Mouse (Mus musculus) inflammation-experienced regulatory T-cells, adult 6 months (primary cell): ENCODE data around the gene Gpr162. TPM values are rescaled to one million over a fixed set of nuclear protein-coding genes. Genes with fewer than 3 reads are reported as not detected.
"Not testable (repeated sequence)": the region's sequence is repeated elsewhere in the genome, so short reads cannot be mapped to it uniquely, and the experiment has no call there.

Source experiments
- ATAC-seq: one replicate; pipeline ENCODE4 v1.8.0; 2017
- polyA plus RNA-seq, 3 experiments: library from polyadenylated mRNA; unstranded; fragments of 100-300 nt; shearing (Covaris generic); gene quantifications; one replicate each; pipeline ENCODE4 v1.2.1; 2017

The Gpr162 gene
- polyA plus RNA-seq, 3 experiments from 2014 or later: 0.16 to 0.19 TPM; not detected in 1

DNA sequence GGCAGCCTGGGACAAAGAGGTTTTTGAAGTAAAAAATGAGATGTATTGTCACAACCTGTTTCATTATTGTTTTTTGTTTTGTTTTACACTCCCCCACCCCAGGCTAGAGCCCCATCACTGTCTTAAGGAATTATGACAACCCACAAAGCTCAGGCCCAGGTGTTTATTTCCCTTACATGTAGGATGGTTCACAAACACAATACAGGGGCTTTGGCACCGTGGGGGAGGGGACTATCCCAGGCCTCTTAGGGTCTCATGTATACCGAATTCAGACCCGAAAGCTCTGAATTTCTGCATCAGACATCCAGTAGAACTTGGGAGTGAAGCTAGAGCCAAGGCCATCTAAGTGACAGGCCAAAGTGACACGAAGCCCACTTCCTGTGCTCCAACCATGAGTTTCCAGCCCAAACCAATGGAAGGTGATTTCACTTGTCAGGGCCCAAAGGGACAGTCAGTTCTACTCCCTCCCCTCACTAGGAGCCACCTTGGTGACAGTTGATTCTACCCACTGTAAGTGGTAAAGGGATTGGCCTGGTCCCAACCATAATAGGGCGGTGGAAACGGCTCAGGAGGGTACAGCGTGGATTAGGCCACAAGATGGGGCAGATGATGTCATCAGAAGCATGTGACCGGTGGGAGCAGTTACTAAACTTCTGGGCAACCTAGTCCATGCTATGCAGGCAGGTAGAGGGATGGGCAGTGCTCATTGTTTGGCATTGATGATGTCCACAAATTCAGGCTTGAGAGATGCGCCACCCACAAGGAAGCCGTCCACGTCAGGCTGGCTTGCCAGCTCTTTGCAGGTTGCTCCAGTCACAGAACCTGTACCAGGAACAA, 53.0 kb downstream of the Gpr162 start:
- not testable (repeated sequence) for ATAC-seq

GRCm38 (mm10) chr6:124809775-124810538, 53.8 kb downstream of the Gpr162 start:
- ATAC-seq: no peak

DNA sequence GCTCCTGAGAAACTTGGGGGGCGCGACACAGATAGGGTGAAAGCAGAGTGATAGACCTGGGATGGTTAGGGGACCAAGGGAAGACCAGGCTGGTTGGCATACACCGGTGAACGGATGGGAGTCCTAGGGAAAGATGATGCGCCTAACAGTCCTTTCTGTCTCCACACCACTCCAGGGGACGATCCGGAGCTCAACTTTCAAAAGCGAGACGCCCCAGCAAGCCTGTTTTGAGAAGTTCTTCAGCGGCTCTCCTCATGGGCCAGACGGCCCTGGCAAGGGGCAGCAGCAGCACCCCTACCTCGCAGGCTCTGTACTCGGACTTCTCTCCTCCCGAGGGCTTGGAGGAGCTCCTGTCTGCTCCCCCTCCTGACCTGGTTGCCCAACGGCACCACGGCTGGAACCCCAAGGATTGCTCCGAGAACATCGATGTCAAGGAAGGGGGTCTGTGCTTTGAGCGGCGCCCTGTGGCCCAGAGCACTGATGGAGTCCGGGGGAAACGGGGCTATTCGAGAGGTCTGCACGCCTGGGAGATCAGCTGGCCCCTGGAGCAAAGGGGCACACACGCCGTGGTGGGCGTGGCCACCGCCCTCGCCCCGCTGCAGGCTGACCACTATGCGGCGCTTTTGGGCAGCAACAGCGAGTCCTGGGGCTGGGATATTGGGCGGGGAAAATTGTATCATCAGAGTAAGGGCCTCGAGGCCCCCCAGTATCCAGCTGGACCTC, 54.6 kb downstream of the Gpr162 start:
- ATAC-seq: no peak

Other genes starting within 250 kb of the Gpr162 start
- not detected for gene C1s2, start 227.9 kb downstream of the Gpr162 start, polyA plus RNA-seq
- 10 to 100 TPM; 20.3 to 27.2 (median 24.9) TPM for gene Lpcat3, start 201.0 kb downstream of the Gpr162 start, polyA plus RNA-seq
- gene Emg1, start 151.8 kb downstream of the Gpr162 start, polyA plus RNA-seq: 100 to 1,000 TPM; 373 to 490 (median 480) TPM
- 10 to 100 TPM; 60.8 to 70.7 (median 70.0) TPM for gene Phb2, start 151.6 kb downstream of the Gpr162 start, polyA plus RNA-seq
- gene Ptpn6, start 125.3 kb downstream of the Gpr162 start, polyA plus RNA-seq: 100 to 1,000 TPM; 143 to 191 (median 176) TPM
- gene Grcc10, start 122.6 kb downstream of the Gpr162 start, polyA plus RNA-seq: 100 to 1,000 TPM; 415 to 626 (median 536) TPM
- not detected for gene Gm45234, start 108.0 kb downstream of the Gpr162 start, polyA plus RNA-seq
- gene Atn1, start 107.5 kb downstream of the Gpr162 start, polyA plus RNA-seq: 1 to 10 TPM; 4.8 to 5.4 (median 5.2) TPM
- 10 to 100 TPM in 2 of 3 experiments, 1 to 10 TPM in 1; 3.5 to 23.1 (median 12.8) TPM for gene Eno2, start 94.3 kb downstream of the Gpr162 start, polyA plus RNA-seq
- gene Lrrc23, start 84.3 kb downstream of the Gpr162 start, polyA plus RNA-seq: 1 to 10 TPM; 1.5 to 4.2 (median 3.4) TPM
- 1 to 10 TPM; 1.5 to 3.2 (median 2.1) TPM for gene Spsb2, start 55.3 kb downstream of the Gpr162 start, polyA plus RNA-seq
- gene Tpi1, start 49.7 kb downstream of the Gpr162 start, polyA plus RNA-seq: 10 to 100 TPM; 77.6 to 91.2 (median 82.5) TPM
- gene Usp5, start 34.5 kb downstream of the Gpr162 start, polyA plus RNA-seq: 10 to 100 TPM; 69.1 to 81.5 (median 73.8) TPM
- gene Cdca3, start 34.4 kb downstream of the Gpr162 start, polyA plus RNA-seq: 100 to 1,000 TPM in 1 of 3 experiments, 10 to 100 TPM in 1, 1 to 10 TPM in 1; 7.6 to 142 (median 17.9) TPM
- under 1 TPM in 2 of 3 experiments, not detected in 1; 0.44 to 0.48 TPM for gene Gnb3, start 23.7 kb downstream of the Gpr162 start, polyA plus RNA-seq
- under 1 TPM in 2 of 3 experiments, not detected in 1; 0.30 to 0.36 TPM for gene P3h3, start 6.2 kb downstream of the Gpr162 start, polyA plus RNA-seq
- gene Cd4, start 24.2 kb upstream of the Gpr162 start, polyA plus RNA-seq: 100 to 1,000 TPM; 319 to 446 (median 407) TPM
- 10 to 100 TPM; 30.8 to 40.1 (median 38.3) TPM for gene Lag3, start 47.7 kb upstream of the Gpr162 start, polyA plus RNA-seq
- gene Ptms, start 56.1 kb upstream of the Gpr162 start, polyA plus RNA-seq: 10 to 100 TPM in 2 of 3 experiments, 1 to 10 TPM in 1; 9.5 to 15.5 (median 12.1) TPM
- 10 to 100 TPM; 35.6 to 70.5 (median 42.2) TPM for gene Mlf2, start 67.4 kb upstream of the Gpr162 start, polyA plus RNA-seq
- 10 to 100 TPM; 36.7 to 65.7 (median 62.6) TPM for gene Cops7a, start 101.6 kb upstream of the Gpr162 start, polyA plus RNA-seq
- under 1 TPM in 2 of 3 experiments, not detected in 1; 0.46 to 0.48 TPM for gene Pianp, start 132.7 kb upstream of the Gpr162 start, polyA plus RNA-seq
- 1 to 10 TPM; 4.0 to 7.5 (median 4.0) TPM for gene Zfp384, start 145.2 kb upstream of the Gpr162 start, polyA plus RNA-seq
- 10 to 100 TPM; 39.9 to 61.7 (median 46.2) TPM for gene Ing4, start 175.8 kb upstream of the Gpr162 start, polyA plus RNA-seq
- 10 to 100 TPM in 2 of 3 experiments, 1 to 10 TPM in 1; 5.6 to 23.2 (median 17.7) TPM for gene Acrbp, start 185.7 kb upstream of the Gpr162 start, polyA plus RNA-seq
- gene Lpar5, start 203.9 kb upstream of the Gpr162 start, polyA plus RNA-seq: 10 to 100 TPM; 10.4 to 19.3 (median 12.1) TPM
- gene Chd4, start 232.0 kb upstream of the Gpr162 start, polyA plus RNA-seq: 10 to 100 TPM; 47.0 to 76.3 (median 61.6) TPM